Mouse (Mus musculus) myocyte (in vitro differentiated cells): ENCODE measurements around the gene Spock1.

ENCODE experiments used
- MYOD1 ChIP-seq, 3 experiments: IDR thresholded peaks; one replicate each; pipeline ENCODE4 v1.6.1; 2011; ENCODE audit warnings: control low read depth in 2 of 3, low read depth in 2 of 3, mild to moderate bottlenecking in 2 of 3, moderate library complexity in 1 of 3; ENCODE audit not compliant: insufficient read length in 2 of 3, control insufficient read depth in 1 of 3
- POLR2A ChIP-seq: IDR thresholded peaks from one replicate; pipeline ENCODE4 v1.6.1; 2011; ENCODE audit warnings: low read depth, mild to moderate bottlenecking, control low read depth, moderate library complexity; ENCODE audit not compliant: insufficient read length

GRCm38 (mm10) chr13:57806301-57806700, 101.8 kb downstream of the Spock1 start:
- TF ChIP-seq MYOD1 (IDR thresholded peaks at IDR 0.05; ENCODE audit: control insufficient read depth in 1 of 3, insufficient read length in 2 of 3, low read depth in 2 of 3) = no peak
- TF ChIP-seq POLR2A = no peak
